Mouse (Mus musculus) G1E (cell line): Measurements from ENCODE around the gene Cc2d1a. TPM values are rescaled to one million over a fixed set of nuclear protein-coding genes. Genes with fewer than 3 reads are reported as not detected.

Experiments used
- ATAC-seq: 2 replicates; pipeline ENCODE4 v1.8.0; 2016; ENCODE audit warnings: mild to moderate bottlenecking; ENCODE audit not compliant: insufficient number of reproducible peaks, poor library complexity, low FRiP score, severe bottlenecking; ENCODE audit errors: extremely low read depth
- DNase-seq: peaks from one replicate; pipeline ENCODE4 v3.0.0; 2012; ENCODE audit warnings: low spot score
- H3K27me3 ChIP-seq: 2 replicates; pipeline ENCODE4 v1.6.1; 2012; ENCODE audit warnings: mild to moderate bottlenecking, low read length, inconsistent platforms; ENCODE audit not compliant: insufficient read depth
- H3K36me3 ChIP-seq: replicated peaks from 2 replicates; pipeline ENCODE3; 2012; ENCODE audit warnings: mild to moderate bottlenecking, inconsistent platforms
- H3K4me1 ChIP-seq: 2 replicates; pipeline ENCODE4 v1.6.1; 2012; ENCODE audit warnings: low read depth, low read length, inconsistent platforms, mixed read lengths; ENCODE audit not compliant: insufficient read depth
- H3K4me3 ChIP-seq: 2 replicates; pipeline ENCODE4 v1.5.1; 2012; ENCODE audit warnings: low read depth, mild to moderate bottlenecking, inconsistent platforms, low read length, moderate library complexity, mixed read lengths
- H3K9me3 ChIP-seq: replicated peaks from 2 replicates; pipeline ENCODE4 v1.6.1; 2012; ENCODE audit warnings: inconsistent platforms
- CTCF ChIP-seq: IDR thresholded peaks from 2 replicates; pipeline ENCODE4 v1.5.1; 2012; ENCODE audit warnings: low read depth, low read length, inconsistent platforms, mixed read lengths
- GATA1 ChIP-seq: IDR thresholded peaks from 2 replicates; pipeline ENCODE4 v1.6.1; 2012; ENCODE audit warnings: borderline replicate concordance, low read length, inconsistent platforms, mixed read lengths
- GATA2 ChIP-seq: IDR thresholded peaks from 2 replicates; pipeline ENCODE4 v1.6.1; 2012; ENCODE audit warnings: low read depth, low read length, inconsistent platforms, borderline replicate concordance
- POLR2AphosphoS5 ChIP-seq: IDR thresholded peaks from 2 replicates; pipeline ENCODE4 v1.6.1; 2012; ENCODE audit warnings: low read depth, low read length, inconsistent platforms; ENCODE audit not compliant: insufficient replicate concordance
- TAL1 ChIP-seq: conservative IDR thresholded peaks from 2 replicates; pipeline ENCODE4 v1.6.1; 2012; ENCODE audit warnings: low read depth, low read length, inconsistent platforms, mixed read lengths
- polyA plus RNA-seq: library from polyadenylated mRNA; stranded (reverse); fragments of >175 nt; gene quantifications from 2 replicates; pipeline ENCODE4 v1.2.3, GENCODE M21; 2012
- total RNA-seq, 2 experiments: library from RNA; stranded (forward) in 1 of 2; stranded (reverse) in 1 of 2; fragments of 200-1000 nt in 1 of 2; fragments of >200 nt in 1 of 2; fragmentation: Nextera tagmentation in 1 of 2; gene quantifications; 2 replicates each; pipeline ENCODE4 v1.2.3; 2014 to 2017

Cc2d1a gene
- total and polyA plus RNA-seq, 3 experiments: 5.1 to 21.3 (median 9.6) TPM

- peaks cover 27% of the 10 kb centered on the region for H3K4me1 ChIP-seq
- no peak overlapping the region for H3K4me3 ChIP-seq
- no peak for DNase-seq
- no peak for ATAC-seq
- H3K9me3 ChIP-seq: no peaks in the 10 kb centered on the region
- peaks cover 19% of the 10 kb centered on the region for H3K36me3 ChIP-seq
- peaks cover 10% of the 10 kb centered on the region for H3K27me3 ChIP-seq
- TF ChIP-seq CTCF (no peak), TAL1 (no peak), POLR2AphosphoS5 (no peak), GATA2 (no peak), GATA1 (no peak)
Measured at GRCm38 (mm10) chr8:84149181-84149580, 1.4 kb upstream of the Cc2d1a start.

- no peak for ATAC-seq
- Histone ChIP-seq H3K36me3 (peaks cover 26% of the 10 kb centered on the region), H3K9me3 (no peaks in the 10 kb centered on the region), H3K4me3 (no peak overlapping the region), H3K27me3 (peaks cover 10% of the 10 kb centered on the region), H3K4me1 (peaks cover 27% of the 10 kb centered on the region)
- TF ChIP-seq POLR2AphosphoS5 (no peak), GATA2 (no peak), CTCF (no peak), TAL1 (no peak)
- DNase-seq: no peak
Measured at GRCm38 (mm10) chr8:84148531-84148850, 755 bp upstream of the Cc2d1a start.

GRCm38 (mm10) chr8:84147324-84147766, 391 bp downstream of the Cc2d1a start:
- ATAC-seq: no peak
- H3K4me1 ChIP-seq: peaks cover 27% of the 10 kb centered on the region
- H3K27me3 ChIP-seq: peaks cover 10% of the 10 kb centered on the region
- H3K4me3 ChIP-seq: peak overlapping the region; percentile 83
- TF ChIP-seq GATA2 (no peak), TAL1 (no peak), POLR2AphosphoS5 (no peak), GATA1 (no peak), CTCF (no peak)
- no peaks in the 10 kb centered on the region for H3K9me3 ChIP-seq
- DNase-seq: no peak
- H3K36me3 ChIP-seq: peaks cover 37% of the 10 kb centered on the region

- Histone ChIP-seq H3K36me3 (peaks cover 61% of the 10 kb centered on the region), H3K4me1 (peaks cover 27% of the 10 kb centered on the region), H3K27me3 (peaks cover 7% of the 10 kb centered on the region; the same call in 1 of the 2 replicates), H3K4me3 (no peak overlapping the region), H3K9me3 (no peaks in the 10 kb centered on the region)
- TF ChIP-seq GATA1 (no peak), TAL1 (no peak), CTCF (no peak), GATA2 (no peak), POLR2AphosphoS5 (no peak)
- no peak for DNase-seq
- peak; percentile 37; the same call in 1 of the 2 replicates for ATAC-seq
Measured at GRCm38 (mm10) chr8:84144636-84145245, 3.0 kb downstream of the Cc2d1a start.

- Histone ChIP-seq H3K27me3 (no peaks in the 10 kb centered on the region), H3K36me3 (peaks cover 95% of the 10 kb centered on the region), H3K4me3 (no peak overlapping the region), H3K9me3 (no peaks in the 10 kb centered on the region), H3K4me1 (0 out of 2 replicates have a peak, but pooled peaks cover 5% of the 10 kb centered on the region)
- DNase-seq (no peak), ATAC-seq (no peak)
- no peak for TF ChIP-seq CTCF
- no peak for TF ChIP-seq GATA2
- no peak for TF ChIP-seq TAL1
- no peak for TF ChIP-seq POLR2AphosphoS5
- no peak for TF ChIP-seq GATA1
Measured at GRCm38 (mm10) chr8:84140838-84141237, 6.9 kb downstream of the Cc2d1a start.

GRCm38 (mm10) chr8:84137848-84138247, 9.9 kb downstream of the Cc2d1a start:
- peak; percentile 56 for DNase-seq

More at GRCm38 (mm10) chr8:84137848-84138247, 9.9 kb downstream of the Cc2d1a start:
- no peaks in the 10 kb centered on the region; the same call in 1 of the 2 replicates for H3K4me1 ChIP-seq
- H3K27me3 ChIP-seq: no peaks in the 10 kb centered on the region
- peaks cover 98% of the 10 kb centered on the region for H3K36me3 ChIP-seq
- TF ChIP-seq POLR2AphosphoS5 (no peak), GATA2 (no peak), CTCF (no peak), TAL1 (no peak), GATA1 (no peak)
- 0 out of 2 replicates have a peak, but pooled peaks have one; percentile 22 for ATAC-seq
- no peaks in the 10 kb centered on the region for H3K9me3 ChIP-seq
- H3K4me3 ChIP-seq: no peak overlapping the region
